ENCODE assay signal across 9 mouse cellular contexts in genomic region chr13:97295101-97295852, GRCm38 (mm10). TPM values are rescaled to one million over a fixed set of nuclear protein-coding genes. Genes with fewer than 3 reads are reported as not detected.
DNase-seq lines count a peak whose midpoint lies in the region; ATAC-seq and TF ChIP-seq lines count a peak whose summit lies in the region.
"Had no signal": no experiment of that assay in that cellular context is flagged by ENCODE, and none has a peak within 500 bp of the region (broad histone marks: within the 10 kb centered on the region; RNA-seq: fewer than 3 reads in every experiment).

No protein-coding gene starts in this region.

- TF ChIP-seq POLR2A in ES-Bruce4 (IDR thresholded peaks at IDR 0.05; ENCODE audit: insufficient read depth, low read length) = peak; percentile 54
- no peak for TF ChIP-seq POLR2A in lung, adult 2 months (IDR thresholded peaks at IDR 0.05; ENCODE audit: borderline replicate concordance, extremely low read depth, low read depth, low read length)

- intact Hi-C loops in heart, postnatal 25 days (cut with DNase I) = loop anchor here (2.0 kb wide), 1 partner anchor 54 kb away; the partner anchor contains the start of gene Enc1

- H3K27ac ChIP-seq in ES-Bruce4 (ENCODE audit: insufficient read depth, low read length) = peak overlapping the region; percentile 92
- H3K27ac ChIP-seq: limb, embryonic 12.5 days had no signal

- peak; percentile 34 for DNase-seq in adrenal gland, postnatal 25 days
- peak; percentile 67 for DNase-seq in heart, postnatal 25 days (ENCODE audit: low spot score)
- DNase-seq in lung, adult 2 months = peak; percentile 43
- no peak for DNase-seq in right cerebral cortex, postnatal 36 days (ENCODE audit: low spot score in 2 of 2)
- no peak for DNase-seq in spleen, postnatal 10 days (ENCODE audit: low spot score in 2 of 2)
- no peak for DNase-seq in left cerebral cortex, adult 11 months (ENCODE audit: low spot score)

- no peak for TF ChIP-seq CTCF in ES-Bruce4 (IDR thresholded peaks at IDR 0.05; ENCODE audit: low read depth, low read length)
- no peak for TF ChIP-seq CTCF in lung, adult 2 months (IDR thresholded peaks at IDR 0.05; ENCODE audit: insufficient read depth, low read length)

- H3K4me1 ChIP-seq in ES-Bruce4 (ENCODE audit: control insufficient read depth, insufficient read depth, low read length) = peaks cover 6% of the 10 kb centered on the region
- H3K4me1 ChIP-seq in lung, adult 2 months (ENCODE audit: control insufficient read depth, insufficient read depth, low read length) = peaks cover 8% of the 10 kb centered on the region

- H3K9me3 ChIP-seq in ES-Bruce4 (replicated peaks; ENCODE audit: control insufficient read depth, insufficient read depth, low read length, poor library complexity, severe bottlenecking) = no peaks in the 10 kb centered on the region
- H3K9me3 ChIP-seq: limb, embryonic 12.5 days had no signal

- H3K4me3 ChIP-seq in ES-Bruce4 (ENCODE audit: low read depth, low read length) = peak overlapping the region; percentile 56
- no peak overlapping the region for H3K4me3 ChIP-seq in lung, adult 2 months (replicated peaks; ENCODE audit: extremely low read depth, low read depth, low read length)
- H3K4me3 ChIP-seq: limb, embryonic 12.5 days had no signal

- WGBS in lung, adult 2 months = 32% methylated on average over 9 of the region's 9 CpGs

- H3K36me3 ChIP-seq in ES-Bruce4 (ENCODE audit: control insufficient read depth, insufficient read depth, low read length, poor library complexity, severe bottlenecking) = no peaks in the 10 kb centered on the region
- H3K36me3 ChIP-seq: limb, embryonic 12.5 days had no signal

- H3K27me3 ChIP-seq in ES-Bruce4 (ENCODE audit: control insufficient read depth, insufficient read depth, low read length, poor library complexity, severe bottlenecking) = no peaks in the 10 kb centered on the region
- H3K27me3 ChIP-seq: limb, embryonic 12.5 days had no signal

- peak; percentile 46; the same call in 1 of the 2 replicates for TF ChIP-seq EP300 in ES-Bruce4 (IDR thresholded peaks at IDR 0.05; ENCODE audit: insufficient read depth, low read depth, low read length)

- H3K9ac ChIP-seq in ES-Bruce4 (ENCODE audit: low read depth, poor library complexity, severe bottlenecking) = peak overlapping the region; percentile 17
- H3K9ac ChIP-seq: limb, embryonic 12.5 days had no signal

- ATAC-seq in CD4-positive, CD25-positive, alpha-beta regulatory T cell, adult 4 months = no peak

RNA-seq across cellular contexts. Expression of gene Enc1, which starts 54.4 kb away (rescaled TPM):
- polyA plus RNA-seq in ES-Bruce4 (2011; ENCODE audit: insufficient read depth, insufficient read length, low read depth, missing spikeins) = 83.0 TPM in 2 replicates
- total RNA-seq in adrenal gland, postnatal 25 days (2021) = 5.9 and 6.1 TPM in 2 replicates
- total RNA-seq in heart, postnatal 25 days (2021) = 1 to 10 TPM; 5.6 to 6.4 TPM
- 7.3 and 8.5 TPM in 2 replicates for polyA plus RNA-seq in lung, adult 2 months (2012; rRNA removed)
- 1 to 10 TPM; 2.8 to 3.5 TPM for polyA plus RNA-seq in CD4-positive, CD25-positive, alpha-beta regulatory T cell, adult 4 months (2017; shearing (Covaris generic))

Comparison
In these comparisons a context has a peak if more than half of its experiments do, and no peak if none do; other contexts are left out.
1. DNase-seq: peak in adrenal gland, postnatal 25 days (single experiment), heart, postnatal 25 days (single experiment) and lung, adult 2 months (single experiment); none in right cerebral cortex, postnatal 36 days (0 of 2), spleen, postnatal 10 days (0 of 2) and left cerebral cortex, adult 11 months (single experiment).